Mouse (Mus musculus): ENCODE measurements at regions not wholly inside any gene's neighbourhood (a gene's known extent, or its start where the extent isn't known, plus 50 kb on each side); places are given as distances from the start of the nearest gene placed in this dataset.

- ATAC-seq (replicated peaks; ENCODE audit: poor library complexity, severe bottlenecking) = no peak
These were observed 575.7 kb downstream of the Robo2 start for GRCm38 (mm10) chr16:73835715-73836440.

GRCm38 (mm10) chr16:73821387-73822338 lies 590.0 kb downstream of the Robo2 start:
- ATAC-seq (replicated peaks; ENCODE audit: poor library complexity, severe bottlenecking) = no peak

- ATAC-seq (replicated peaks; ENCODE audit: poor library complexity, severe bottlenecking) = no peak
These were observed 607.1 kb downstream of the Robo2 start for GRCm38 (mm10) chr16:73804572-73804971.

- no peak for ATAC-seq (replicated peaks; ENCODE audit: poor library complexity, severe bottlenecking)
These were observed 615.0 kb downstream of the Robo2 start for GRCm38 (mm10) chr16:73796528-73797171.

GRCm38 (mm10) chr16:73785074-73785438 lies 626.6 kb downstream of the Robo2 start:
- no peak for ATAC-seq (replicated peaks; ENCODE audit: poor library complexity, severe bottlenecking)

GRCm38 (mm10) chr16:73784296-73785073 lies 627.1 kb downstream of the Robo2 start:
- no peak for ATAC-seq (replicated peaks; ENCODE audit: poor library complexity, severe bottlenecking)

GRCm38 (mm10) chr16:73772454-73772853 lies 639.2 kb downstream of the Robo2 start:
- ATAC-seq (replicated peaks; ENCODE audit: poor library complexity, severe bottlenecking) = no peak

GRCm38 (mm10) chr16:73770440-73770856 lies 641.2 kb downstream of the Robo2 start:
- peak; percentile 71 for ATAC-seq (replicated peaks; ENCODE audit: poor library complexity, severe bottlenecking)

GRCm38 (mm10) chr16:73769729-73770128 lies 641.9 kb downstream of the Robo2 start:
- ATAC-seq (replicated peaks; ENCODE audit: poor library complexity, severe bottlenecking) = peak; percentile 84

- ATAC-seq (replicated peaks; ENCODE audit: poor library complexity, severe bottlenecking) = peak; percentile 66
These were observed 642.9 kb downstream of the Robo2 start for GRCm38 (mm10) chr16:73768706-73769105.

GRCm38 (mm10) chr16:73765184-73765583 lies 646.4 kb downstream of the Robo2 start:
- ATAC-seq (replicated peaks; ENCODE audit: poor library complexity, severe bottlenecking) = no peak

- no peak for ATAC-seq (replicated peaks; ENCODE audit: poor library complexity, severe bottlenecking)
These were observed 650.7 kb downstream of the Robo2 start for GRCm38 (mm10) chr16:73760921-73761320.

GRCm38 (mm10) chr16:73758872-73759271 lies 652.8 kb downstream of the Robo2 start:
- ATAC-seq (replicated peaks; ENCODE audit: poor library complexity, severe bottlenecking) = no peak

GRCm38 (mm10) chr16:73754302-73754701 lies 657.3 kb downstream of the Robo2 start:
- no peak for ATAC-seq (replicated peaks; ENCODE audit: poor library complexity, severe bottlenecking)

GRCm38 (mm10) chr16:73728297-73728696 lies 683.3 kb downstream of the Robo2 start:
- no peak for ATAC-seq (replicated peaks; ENCODE audit: poor library complexity, severe bottlenecking)

GRCm38 (mm10) chr16:73719691-73720090 lies 691.9 kb downstream of the Robo2 start:
- ATAC-seq (replicated peaks; ENCODE audit: poor library complexity, severe bottlenecking) = no peak

- ATAC-seq (replicated peaks; ENCODE audit: poor library complexity, severe bottlenecking) = no peak
These were observed 695.3 kb downstream of the Robo2 start for GRCm38 (mm10) chr16:73716301-73716700.

GRCm38 (mm10) chr16:73707051-73707450 lies 704.6 kb downstream of the Robo2 start:
- no peak for ATAC-seq (replicated peaks; ENCODE audit: poor library complexity, severe bottlenecking)

GRCm38 (mm10) chr16:73689274-73689673 lies 722.4 kb downstream of the Robo2 start:
- no peak for ATAC-seq (replicated peaks; ENCODE audit: poor library complexity, severe bottlenecking)

GRCm38 (mm10) chr16:73679804-73680203 lies 731.8 kb downstream of the Robo2 start:
- ATAC-seq (replicated peaks; ENCODE audit: poor library complexity, severe bottlenecking) = no peak

Measured in granulocyte monocyte progenitor cell, adult 5-6 weeks (primary cell).